Mouse (Mus musculus): ENCODE results near the gene Ubtd2. TPM values are rescaled to one million over a fixed set of nuclear protein-coding genes. Genes with fewer than 3 reads are reported as not detected.

The Ubtd2 gene
- polyA plus RNA-seq, 1 experiment from 2014 or later: 18.6 TPM

DNA sequence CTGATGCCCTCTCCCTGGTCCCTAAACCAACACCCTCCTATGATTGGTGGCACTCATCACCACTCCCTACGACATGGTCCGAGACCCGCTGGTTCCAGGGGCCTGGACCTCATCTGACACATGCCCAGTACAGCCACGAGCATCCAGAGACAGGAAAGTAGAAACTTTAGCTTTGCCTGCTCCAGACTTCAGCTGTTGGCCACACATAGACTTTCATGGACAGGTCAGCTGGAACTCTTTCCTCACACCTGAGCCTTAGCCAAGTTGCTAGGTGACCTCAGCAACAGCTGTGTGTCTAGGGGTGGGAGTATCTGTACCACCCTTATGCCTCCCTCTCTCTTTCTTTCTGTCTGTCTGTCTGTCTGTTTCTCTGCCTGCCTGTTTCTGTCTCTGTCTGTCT lies 93.1 kb downstream of the Ubtd2 start:
- no peaks in the 10 kb centered on the region for H3K36me3 ChIP-seq (ENCODE audit: control insufficient read depth, insufficient read depth, low read length)
- H3K4me1 ChIP-seq (replicated peaks; ENCODE audit: control insufficient read depth, insufficient read depth): peaks cover 2% of the 10 kb centered on the region; the same call in 1 of the 2 replicates
- no peaks in the 10 kb centered on the region for H3K9me3 ChIP-seq (ENCODE audit: control insufficient read depth, low read length)
- H3K4me2 ChIP-seq (replicated peaks; ENCODE audit: low read depth): no peak overlapping the region
- H3K27me3 ChIP-seq (ENCODE audit: control insufficient read depth, insufficient read depth, low read length): no peaks in the 10 kb centered on the region
- WGBS: 75% methylated on average over 4 of the region's 4 CpGs
- no peak overlapping the region for H3K4me3 ChIP-seq (ENCODE audit: low read depth, low read length)
- no peak for ATAC-seq (ENCODE audit: low FRiP score, low TSS enrichment)
- TF ChIP-seq CTCF (IDR thresholded peaks at IDR 0.05; ENCODE audit: low read depth): no peak
- no peak for TF ChIP-seq EP300 (optimal IDR thresholded peaks at IDR 0.05)
- H3K9ac ChIP-seq (ENCODE audit: low read length): no peak overlapping the region
- DNase-seq (ENCODE audit: low spot score): no peak
- H3K27ac ChIP-seq (replicated peaks): no peak overlapping the region

DNA sequence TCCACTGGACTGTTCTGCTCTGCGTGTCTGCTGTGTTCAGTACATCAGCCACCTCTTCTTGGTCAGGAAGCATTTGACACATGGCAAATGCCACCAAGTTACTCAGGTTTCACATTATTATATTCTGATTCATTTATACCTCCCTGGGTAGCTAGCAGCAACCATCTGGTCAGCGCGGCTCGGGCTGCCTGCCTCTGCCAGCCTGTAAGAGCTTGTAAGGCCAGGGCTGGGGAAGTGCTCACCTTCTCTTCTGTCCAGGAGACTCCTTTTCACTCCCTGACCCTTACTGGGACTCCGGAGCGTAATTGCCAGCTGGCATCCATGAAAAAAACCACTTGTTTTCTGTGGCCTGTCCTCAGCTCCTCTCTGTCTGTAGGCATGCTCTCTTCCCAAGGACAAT lies 94.1 kb downstream of the Ubtd2 start:
- Histone ChIP-seq H3K4me1 (replicated peaks; ENCODE audit: control insufficient read depth, insufficient read depth) (peaks cover 2% of the 10 kb centered on the region; the same call in 1 of the 2 replicates), H3K9me3 (ENCODE audit: control insufficient read depth, low read length) (no peaks in the 10 kb centered on the region), H3K9ac (ENCODE audit: low read length) (no peak overlapping the region), H3K27me3 (ENCODE audit: control insufficient read depth, insufficient read depth, low read length) (no peaks in the 10 kb centered on the region), H3K4me2 (replicated peaks; ENCODE audit: low read depth) (no peak overlapping the region), H3K27ac (replicated peaks) (no peak overlapping the region), H3K4me3 (ENCODE audit: low read depth, low read length) (no peak overlapping the region), H3K36me3 (ENCODE audit: control insufficient read depth, insufficient read depth, low read length) (no peaks in the 10 kb centered on the region)
- TF ChIP-seq EP300 (optimal IDR thresholded peaks at IDR 0.05) (no peak), CTCF (IDR thresholded peaks at IDR 0.05; ENCODE audit: low read depth) (no peak)
- DNase-seq (ENCODE audit: low spot score): no peak
- WGBS: 75% methylated on average over 6 of the region's 6 CpGs
- ATAC-seq (ENCODE audit: low FRiP score, low TSS enrichment): no peak

DNA sequence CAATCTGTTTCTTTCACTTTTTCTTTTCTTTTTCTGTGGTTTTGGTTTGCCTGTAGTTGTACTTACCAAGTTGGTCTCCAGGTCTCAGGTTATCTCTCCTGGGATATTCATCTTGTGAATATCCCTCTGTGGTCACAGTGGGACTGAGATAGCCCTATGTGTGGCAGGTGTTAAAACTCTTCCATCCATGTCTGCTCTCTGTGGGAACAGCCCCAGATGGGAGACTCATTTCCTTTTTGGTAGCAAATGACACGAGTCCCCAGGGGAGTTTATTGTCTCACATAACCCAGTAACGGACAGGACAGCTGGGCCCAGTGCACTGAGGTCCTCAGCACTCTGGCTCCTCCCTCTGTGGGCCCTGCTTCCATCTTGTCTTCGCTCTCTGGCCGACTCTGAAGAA lies 94.9 kb downstream of the Ubtd2 start:
- no peaks in the 10 kb centered on the region for H3K9me3 ChIP-seq (ENCODE audit: control insufficient read depth, low read length)
- no peak overlapping the region for H3K4me3 ChIP-seq (ENCODE audit: low read depth, low read length)
- no peaks in the 10 kb centered on the region for H3K27me3 ChIP-seq (ENCODE audit: control insufficient read depth, insufficient read depth, low read length)
- H3K27ac ChIP-seq (replicated peaks): no peak overlapping the region
- TF ChIP-seq EP300 (optimal IDR thresholded peaks at IDR 0.05) (no peak), CTCF (IDR thresholded peaks at IDR 0.05; ENCODE audit: low read depth) (no peak)
- 63% methylated on average over 4 of the region's 4 CpGs for WGBS
- no peak overlapping the region for H3K4me2 ChIP-seq (replicated peaks; ENCODE audit: low read depth)
- ATAC-seq (ENCODE audit: low FRiP score, low TSS enrichment): no peak
- DNase-seq (ENCODE audit: low spot score): no peak
- H3K9ac ChIP-seq (ENCODE audit: low read length): no peak overlapping the region
- peaks cover 2% of the 10 kb centered on the region; the same call in 1 of the 2 replicates for H3K4me1 ChIP-seq (replicated peaks; ENCODE audit: control insufficient read depth, insufficient read depth)
- H3K36me3 ChIP-seq (ENCODE audit: control insufficient read depth, insufficient read depth, low read length): no peaks in the 10 kb centered on the region

DNA sequence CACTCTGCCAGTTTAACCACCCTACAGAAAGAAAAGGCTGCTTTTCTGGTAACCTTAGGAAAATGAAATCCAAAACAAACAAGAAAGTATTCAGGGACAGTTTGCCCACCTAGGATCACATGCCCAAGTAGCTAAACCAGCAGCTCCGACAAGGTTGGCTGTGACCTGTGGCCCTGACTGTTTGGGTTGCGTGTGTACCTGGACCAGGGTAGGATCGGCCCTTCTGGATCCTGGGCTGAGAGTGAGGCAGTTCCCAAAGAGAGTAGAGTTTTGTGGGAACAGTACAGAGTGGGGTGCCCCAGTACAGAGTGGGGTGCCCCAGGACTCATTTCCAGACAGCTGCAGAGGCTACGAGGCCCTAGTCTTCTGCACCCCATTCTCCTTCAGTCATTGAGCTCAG lies 95.9 kb downstream of the Ubtd2 start:
- ATAC-seq (ENCODE audit: low FRiP score, low TSS enrichment): no peak
- Histone ChIP-seq H3K9ac (ENCODE audit: low read length) (no peak overlapping the region), H3K4me2 (replicated peaks; ENCODE audit: low read depth) (no peak overlapping the region), H3K36me3 (ENCODE audit: control insufficient read depth, insufficient read depth, low read length) (no peaks in the 10 kb centered on the region), H3K9me3 (ENCODE audit: control insufficient read depth, low read length) (no peaks in the 10 kb centered on the region), H3K4me3 (ENCODE audit: low read depth, low read length) (no peak overlapping the region), H3K4me1 (replicated peaks; ENCODE audit: control insufficient read depth, insufficient read depth) (peaks cover 2% of the 10 kb centered on the region; the same call in 1 of the 2 replicates), H3K27me3 (ENCODE audit: control insufficient read depth, insufficient read depth, low read length) (no peaks in the 10 kb centered on the region), H3K27ac (replicated peaks) (no peak overlapping the region)
- WGBS: 67% methylated on average over 4 of the region's 4 CpGs
- no peak for TF ChIP-seq CTCF (IDR thresholded peaks at IDR 0.05; ENCODE audit: low read depth)
- no peak for TF ChIP-seq EP300 (optimal IDR thresholded peaks at IDR 0.05)
- no peak for DNase-seq (ENCODE audit: low spot score)

GRCm38 (mm10) chr11:32551579-32552297 lies 96.6 kb downstream of the Ubtd2 start:
- WGBS: 66% methylated on average over 12 of the region's 12 CpGs
- no peak for TF ChIP-seq EP300 (optimal IDR thresholded peaks at IDR 0.05)
- TF ChIP-seq CTCF (IDR thresholded peaks at IDR 0.05; ENCODE audit: low read depth): no peak
- Histone ChIP-seq H3K9me3 (ENCODE audit: control insufficient read depth, low read length) (no peaks in the 10 kb centered on the region), H3K36me3 (ENCODE audit: control insufficient read depth, insufficient read depth, low read length) (no peaks in the 10 kb centered on the region), H3K9ac (ENCODE audit: low read length) (no peak overlapping the region), H3K27ac (replicated peaks) (no peak overlapping the region), H3K27me3 (ENCODE audit: control insufficient read depth, insufficient read depth, low read length) (no peaks in the 10 kb centered on the region), H3K4me1 (replicated peaks; ENCODE audit: control insufficient read depth, insufficient read depth) (peaks cover 2% of the 10 kb centered on the region; the same call in 1 of the 2 replicates), H3K4me2 (replicated peaks; ENCODE audit: low read depth) (no peak overlapping the region), H3K4me3 (ENCODE audit: low read depth, low read length) (no peak overlapping the region)
- no peak for ATAC-seq (ENCODE audit: low FRiP score, low TSS enrichment)
- no peak for DNase-seq (ENCODE audit: low spot score)

DNA sequence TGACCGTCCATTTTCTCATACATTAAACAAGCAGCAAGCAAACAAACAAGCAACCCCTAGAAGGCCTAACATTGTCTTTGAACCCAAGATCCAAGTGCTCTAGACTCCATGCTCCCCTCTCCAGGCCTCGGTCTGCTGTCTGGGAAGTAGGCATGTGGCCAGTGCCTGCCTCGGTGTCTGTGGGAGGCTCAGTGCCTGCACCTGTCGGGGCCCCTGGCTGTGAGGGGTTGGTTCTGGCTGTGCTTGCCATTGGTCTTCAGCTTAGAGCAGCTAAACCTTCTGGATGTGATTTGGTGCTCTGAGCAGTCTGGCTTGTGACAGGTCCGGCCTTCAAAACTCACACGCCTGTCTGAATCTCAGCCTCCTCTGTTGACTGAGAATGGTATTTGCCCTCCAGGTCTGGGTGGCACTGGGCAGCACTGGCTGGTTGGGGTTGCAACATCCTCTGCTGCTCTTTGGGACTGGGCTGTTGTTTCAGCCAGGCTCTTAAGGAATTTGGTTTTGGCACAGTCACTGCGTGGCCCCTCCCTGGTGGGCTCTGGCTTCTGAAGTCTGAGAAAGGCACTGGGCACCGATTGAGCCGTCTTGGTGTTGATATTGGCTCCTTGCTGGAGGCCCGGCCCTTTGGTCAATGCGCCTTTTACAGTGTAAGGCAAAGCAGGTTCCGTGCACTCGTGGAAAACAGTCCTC lies 97.4 kb downstream of the Ubtd2 start:
- Histone ChIP-seq H3K36me3 (ENCODE audit: control insufficient read depth, insufficient read depth, low read length) (no peaks in the 10 kb centered on the region), H3K4me3 (ENCODE audit: low read depth, low read length) (no peak overlapping the region), H3K9me3 (ENCODE audit: control insufficient read depth, low read length) (no peaks in the 10 kb centered on the region), H3K4me2 (replicated peaks; ENCODE audit: low read depth) (no peak overlapping the region), H3K27ac (replicated peaks) (peak overlapping the region; percentile 49; the same call in 1 of the 2 replicates), H3K9ac (ENCODE audit: low read length) (0 out of 2 replicates have a peak overlapping the region, but pooled peaks have one; percentile 38), H3K27me3 (ENCODE audit: control insufficient read depth, insufficient read depth, low read length) (no peaks in the 10 kb centered on the region), H3K4me1 (replicated peaks; ENCODE audit: control insufficient read depth, insufficient read depth) (peaks cover 2% of the 10 kb centered on the region; the same call in 1 of the 2 replicates)
- DNase-seq (ENCODE audit: low spot score) (peak; percentile 38), ATAC-seq (ENCODE audit: low FRiP score, low TSS enrichment) (peak; percentile 35; the same call in 1 of the 2 replicates)
- TF ChIP-seq EP300 (optimal IDR thresholded peaks at IDR 0.05) (no peak), CTCF (IDR thresholded peaks at IDR 0.05; ENCODE audit: low read depth) (no peak)
- whole genome bisulfite sequencing: 54% methylated on average over 13 of the region's 13 CpGs

Measured in stomach, postnatal 0 days (tissue).